Mouse (Mus musculus): ENCODE data around the gene Vdac1.
"Not testable (repeated sequence)": the region's sequence is repeated elsewhere in the genome, so short reads cannot be mapped to it uniquely, and the experiment has no call there.

The Vdac1 gene

DNA sequence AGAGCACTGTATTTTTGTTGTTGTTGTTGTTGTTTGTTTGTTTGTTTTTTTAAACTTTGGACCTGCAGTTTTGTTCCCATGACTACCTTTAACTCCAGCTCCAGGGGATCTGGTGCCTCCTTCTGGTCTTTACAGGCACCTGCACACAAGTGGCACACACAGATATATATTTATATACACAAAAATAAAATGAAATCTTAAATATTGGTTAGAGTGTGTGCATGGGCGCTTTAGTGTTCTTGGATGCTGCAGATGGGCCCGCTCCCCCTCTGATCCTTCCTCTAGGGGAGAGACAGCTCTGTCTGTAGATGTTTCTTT, 9.4 kb downstream of the Vdac1 start:
- intact Hi-C loops (cut with DNase I) = no loop called here

- intact Hi-C loops (cut with DNase I) = no loop called here
These were observed 9.9 kb downstream of the Vdac1 start for GRCm38 (mm10) chr11:52370538-52370937.

GRCm38 (mm10) chr11:52373841-52374240, 13.2 kb downstream of the Vdac1 start:
- intact Hi-C loops (cut with DNase I) = no loop called here

DNA sequence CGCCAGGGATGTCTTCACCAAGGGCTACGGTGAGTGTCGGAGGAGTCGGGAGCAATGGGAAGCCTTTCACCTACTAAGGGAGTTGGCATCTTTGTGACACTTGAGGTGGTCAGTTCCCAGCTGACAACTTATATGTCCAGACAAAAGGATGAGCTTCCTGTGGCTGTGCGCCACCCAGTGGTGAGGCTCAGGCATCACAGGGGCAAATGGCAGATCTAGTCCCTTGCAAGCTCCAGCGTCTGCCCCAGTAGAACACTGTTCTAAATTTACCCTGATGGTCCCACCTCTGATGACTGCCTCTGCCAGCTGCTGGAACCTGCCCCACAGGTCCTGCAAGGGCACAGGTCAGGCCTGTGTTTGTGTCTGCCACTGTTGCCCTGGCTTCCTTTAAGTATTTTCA, 13.7 kb downstream of the Vdac1 start:
- intact Hi-C loops (cut with DNase I) = no loop called here

DNA sequence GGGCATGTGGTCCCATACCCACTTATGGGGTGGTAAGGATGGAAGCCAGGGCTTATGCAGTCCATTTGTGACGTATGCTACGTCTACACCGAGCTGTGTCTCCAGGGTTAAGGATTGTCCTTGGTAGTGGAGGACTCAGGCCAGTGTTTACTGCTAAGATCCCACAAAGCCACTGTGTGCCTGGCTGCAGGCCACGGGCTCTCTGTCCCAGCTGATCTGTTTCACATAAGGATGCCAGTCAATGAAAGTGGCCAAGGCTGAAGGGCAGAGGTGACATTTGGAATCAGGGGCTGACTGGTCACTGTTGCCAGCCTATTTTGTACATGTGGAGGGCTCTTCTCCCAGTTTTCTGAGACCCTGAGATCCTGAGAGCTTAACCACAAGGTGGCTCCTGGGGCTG, 16.9 kb downstream of the Vdac1 start:
- intact Hi-C loops (cut with DNase I) = no loop called here

GRCm38 (mm10) chr11:52379241-52379640, 18.6 kb downstream of the Vdac1 start:
- intact Hi-C loops (cut with DNase I) = no loop called here

DNA sequence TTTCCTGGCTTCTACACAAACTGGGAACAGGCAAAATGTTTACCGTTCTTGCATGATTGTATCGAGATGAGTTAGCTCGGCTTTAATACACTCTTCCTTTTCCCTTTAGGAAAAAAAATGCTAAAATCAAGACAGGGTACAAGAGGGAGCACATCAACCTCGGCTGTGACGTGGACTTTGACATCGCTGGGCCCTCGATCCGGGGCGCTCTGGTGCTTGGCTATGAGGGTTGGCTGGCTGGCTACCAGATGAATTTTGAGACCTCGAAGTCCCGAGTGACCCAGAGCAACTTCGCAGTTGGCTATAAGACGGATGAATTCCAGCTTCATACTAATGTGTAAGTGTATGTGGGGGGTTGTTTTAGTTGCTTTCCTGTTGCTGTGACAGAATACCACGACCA, 23.1 kb downstream of the Vdac1 start:
- intact Hi-C loops (cut with DNase I) = no loop called here

DNA sequence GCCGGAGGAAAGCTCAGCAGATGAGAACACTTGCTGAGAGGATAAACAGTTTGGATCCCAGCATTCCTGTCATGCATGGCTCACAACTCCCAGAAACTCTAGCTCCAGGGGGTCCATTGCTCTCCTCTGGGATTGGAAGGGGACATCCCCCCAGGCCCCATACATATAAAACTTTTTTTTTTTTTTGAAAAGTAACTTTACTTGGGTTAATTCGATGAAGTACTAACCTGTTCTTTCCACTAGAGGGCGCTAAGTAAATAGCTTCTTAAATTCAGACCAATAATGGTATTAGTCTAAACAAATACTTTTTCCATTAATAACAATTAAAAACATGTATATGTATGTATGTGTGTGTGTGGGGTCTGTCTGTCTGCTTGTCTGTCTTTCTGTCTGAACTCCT, 24.0 kb downstream of the Vdac1 start:
- intact Hi-C loops (cut with DNase I) = no loop called here

DNA sequence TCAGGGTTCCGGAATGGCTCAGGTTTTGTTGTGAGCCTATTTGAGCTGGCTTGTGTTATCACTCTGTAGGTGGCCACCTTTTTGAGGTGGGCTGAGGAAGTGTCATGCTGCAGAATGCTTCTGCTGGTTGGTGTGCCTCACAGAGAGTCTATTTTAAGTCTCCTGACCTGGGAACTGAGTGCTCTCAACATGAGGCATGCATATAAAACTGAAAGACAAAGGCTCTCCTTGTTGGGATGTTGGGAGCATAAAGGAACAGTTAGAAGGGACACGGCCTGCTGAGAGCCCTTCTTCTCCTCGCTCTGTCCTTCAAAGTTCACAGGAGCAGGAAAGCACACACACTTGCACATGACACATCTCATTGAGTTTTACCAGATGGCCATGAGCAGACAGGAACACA, 26.2 kb downstream of the Vdac1 start:
- intact Hi-C loops (cut with DNase I) = no loop called here

DNA sequence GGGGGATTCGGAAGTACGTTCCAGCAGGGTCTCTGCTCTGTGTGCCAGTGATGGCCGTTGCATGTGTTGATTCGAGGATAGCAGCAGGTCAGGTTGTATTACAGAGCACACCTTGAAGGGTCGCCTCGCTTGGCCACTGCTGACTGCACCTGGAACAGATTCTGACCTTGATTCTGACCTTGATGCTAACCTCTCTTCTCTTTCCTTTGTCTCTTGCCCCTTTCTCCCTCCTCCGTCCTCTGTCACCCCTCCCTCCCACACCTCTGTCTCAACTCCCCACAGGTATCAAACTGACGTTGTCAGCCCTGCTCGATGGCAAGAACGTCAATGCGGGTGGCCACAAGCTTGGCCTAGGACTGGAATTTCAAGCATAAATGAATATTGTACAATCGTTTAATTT, 27.5 kb downstream of the Vdac1 start:
- intact Hi-C loops (cut with DNase I) = no loop called here

DNA sequence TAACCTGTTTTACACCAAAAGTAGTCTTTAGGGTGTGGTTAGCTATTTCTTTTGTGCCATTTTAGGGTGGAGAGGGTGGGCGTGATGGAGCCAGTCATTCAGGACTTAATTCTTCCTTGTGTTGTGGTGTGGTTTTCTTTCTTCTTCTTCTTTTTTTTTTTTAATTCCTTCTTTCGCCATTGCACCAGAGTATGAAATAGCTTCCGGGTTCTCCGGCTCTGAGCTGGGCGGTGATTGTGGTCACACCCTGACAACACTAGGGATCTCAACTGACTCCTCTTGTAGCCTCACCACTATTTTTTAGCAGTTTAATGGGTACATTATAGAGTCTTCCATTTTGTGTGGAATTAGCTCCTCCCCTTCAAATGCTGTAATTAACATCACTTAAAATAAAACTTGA, 28.3 kb downstream of the Vdac1 start:
- intact Hi-C loops (cut with DNase I) = not testable (repeated sequence)

DNA sequence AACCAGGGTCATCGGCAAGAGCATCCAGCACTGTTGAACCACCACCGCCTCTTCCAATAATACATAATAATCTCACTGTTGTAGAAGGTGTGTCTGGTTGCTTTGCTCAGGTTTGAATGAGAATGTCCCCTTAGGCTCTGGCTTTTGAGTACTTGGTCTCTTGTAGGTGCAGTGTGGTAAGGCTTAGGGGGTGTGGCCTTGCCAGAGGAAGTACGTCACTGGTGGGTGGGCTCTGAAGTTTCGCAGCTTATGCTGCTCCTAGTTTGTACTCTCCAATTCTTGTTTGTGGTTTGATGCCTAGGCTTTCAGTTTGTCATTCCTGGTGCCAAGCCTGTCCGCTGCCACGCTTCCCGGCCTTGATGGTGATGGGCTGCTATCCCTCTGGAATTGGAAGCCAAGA, 29.3 kb downstream of the Vdac1 start:
- intact Hi-C loops (cut with DNase I) = no loop called here

- intact Hi-C loops (cut with DNase I) = no loop called here
These were observed 33.8 kb downstream of the Vdac1 start for GRCm38 (mm10) chr11:52394494-52394893.

DNA sequence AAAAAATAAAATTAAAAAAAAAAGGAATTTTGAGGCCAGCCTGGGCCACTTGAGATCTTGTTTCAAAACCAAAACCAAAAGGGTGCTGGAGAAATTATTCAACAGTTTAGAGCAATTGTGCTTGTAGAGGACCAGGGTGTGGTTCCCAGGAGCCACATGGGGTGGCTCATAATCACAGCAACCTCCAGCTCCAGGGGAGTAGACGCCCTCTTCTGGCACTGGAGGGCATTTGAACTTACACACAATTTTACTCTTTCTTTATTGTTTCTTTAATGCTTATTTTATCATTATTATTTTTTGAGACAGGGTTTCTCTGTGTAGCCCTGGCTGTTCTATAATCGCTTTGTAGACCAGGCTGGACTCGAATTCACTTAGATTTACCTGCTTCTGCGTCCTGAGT, 34.7 kb downstream of the Vdac1 start:
- intact Hi-C loops (cut with DNase I) = no loop called here

DNA sequence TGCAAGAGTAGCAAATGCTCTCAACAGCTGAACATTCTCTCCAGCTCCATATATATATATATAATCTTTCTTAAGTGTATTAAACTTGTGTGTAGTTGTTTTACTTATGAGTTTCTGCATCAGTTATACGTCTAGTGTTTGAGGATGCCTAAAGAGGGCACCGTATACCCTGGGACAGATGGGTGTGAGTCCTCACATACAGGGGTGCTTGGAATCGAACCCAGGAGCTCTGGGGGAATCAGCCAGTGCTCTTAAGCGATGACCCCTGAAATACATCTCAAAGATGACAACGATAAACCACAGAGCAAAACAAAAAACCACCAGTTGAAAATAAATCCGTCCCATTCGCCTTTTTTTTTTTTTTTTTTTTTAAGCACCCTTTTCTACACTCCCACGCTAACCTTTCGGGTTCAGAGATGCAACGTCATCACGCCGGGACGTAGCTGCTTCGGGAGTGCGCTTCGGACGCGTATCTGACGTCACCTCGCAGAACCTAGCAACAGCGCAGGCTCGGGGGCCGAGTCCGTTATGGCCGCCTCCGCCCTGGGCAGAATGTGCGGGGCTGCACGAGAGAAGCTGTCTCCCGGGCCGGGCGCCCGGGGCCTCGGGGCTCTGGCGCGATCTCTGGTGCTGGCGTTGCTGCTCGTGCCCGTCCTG, 35.4 kb downstream of the Vdac1 start, which contains the start of gene 9530068E07Rik:
9530068E07Rik (plus strand) TSS at position 489 of the 657 bp plus-strand sequence.
- intact Hi-C loops (cut with DNase I) = no loop called here

GRCm38 (mm10) chr11:52396597-52397188, 36.0 kb downstream of the Vdac1 start:
- intact Hi-C loops (cut with DNase I) = no loop called here

DNA sequence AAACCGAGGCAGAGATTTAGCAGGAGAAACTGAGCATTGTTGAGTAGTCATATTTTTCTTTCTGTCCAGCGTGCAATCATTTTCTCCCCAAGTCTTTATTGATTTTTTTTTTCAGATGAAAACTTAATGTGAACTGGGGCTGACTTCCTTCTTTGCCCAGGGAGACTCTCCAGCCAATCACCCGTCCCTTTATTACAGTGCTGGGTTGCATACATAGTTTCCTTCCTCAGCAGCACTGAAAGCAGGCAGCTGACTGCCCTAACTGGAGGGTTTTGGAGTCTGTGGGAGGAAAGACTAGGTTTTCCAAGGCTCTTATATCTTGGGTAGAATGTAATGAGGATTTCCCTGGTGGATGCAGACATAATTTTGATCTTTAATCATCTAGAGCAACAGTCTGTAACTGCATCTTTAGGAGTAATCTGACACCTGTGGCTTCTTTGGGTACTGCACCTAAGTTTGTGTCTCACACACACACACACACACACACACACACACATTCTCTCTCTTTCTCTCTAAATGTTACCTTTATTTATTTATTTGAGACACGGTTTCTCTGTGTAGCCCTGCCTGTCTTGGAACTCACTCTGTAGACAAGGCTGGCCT, 36.8 kb downstream of the Vdac1 start:
- intact Hi-C loops (cut with DNase I) = no loop called here

DNA sequence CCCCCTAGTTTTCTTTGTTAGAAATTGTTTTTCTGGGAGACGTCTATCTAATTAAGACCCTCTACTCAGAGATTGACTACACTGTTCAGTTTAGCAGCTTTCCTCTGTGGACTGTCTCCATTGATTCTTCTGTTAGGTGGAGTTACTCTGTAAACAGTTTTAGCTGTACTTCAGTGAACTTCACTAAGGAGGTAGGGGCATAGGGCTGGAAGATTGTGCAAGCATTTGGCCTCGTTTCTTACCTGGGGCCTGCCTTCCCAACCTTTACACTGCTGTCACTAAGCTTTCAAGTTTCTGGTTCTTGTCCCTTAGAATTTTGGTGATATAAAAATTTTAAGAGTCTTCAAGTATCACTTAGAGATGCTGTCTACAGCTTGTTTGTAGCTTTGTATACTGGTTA, 40.8 kb downstream of the Vdac1 start:
- intact Hi-C loops (cut with DNase I) = no loop called here

DNA sequence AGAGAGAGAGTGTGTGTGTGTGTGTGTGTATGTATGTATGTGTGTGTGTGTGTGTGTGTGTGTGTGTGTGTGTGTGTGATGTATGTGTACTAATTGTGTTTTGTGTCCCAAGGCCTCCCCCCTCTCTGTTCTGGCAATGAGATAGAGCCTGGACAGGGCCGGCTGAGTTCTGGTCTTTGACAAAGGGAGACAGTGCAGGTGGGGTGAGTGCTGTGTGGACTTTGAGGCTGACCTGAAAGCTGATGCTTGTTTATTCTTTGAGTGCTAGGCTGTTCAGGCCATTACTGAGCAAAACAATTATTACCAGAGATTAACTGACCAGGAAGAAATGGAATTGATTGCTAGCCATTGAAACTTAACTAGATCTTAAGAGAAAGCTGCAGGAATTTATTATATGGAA, 41.9 kb downstream of the Vdac1 start:
- intact Hi-C loops (cut with DNase I) = no loop called here

GRCm38 (mm10) chr11:52404209-52404608, 43.5 kb downstream of the Vdac1 start:
- intact Hi-C loops (cut with DNase I) = no loop called here

DNA sequence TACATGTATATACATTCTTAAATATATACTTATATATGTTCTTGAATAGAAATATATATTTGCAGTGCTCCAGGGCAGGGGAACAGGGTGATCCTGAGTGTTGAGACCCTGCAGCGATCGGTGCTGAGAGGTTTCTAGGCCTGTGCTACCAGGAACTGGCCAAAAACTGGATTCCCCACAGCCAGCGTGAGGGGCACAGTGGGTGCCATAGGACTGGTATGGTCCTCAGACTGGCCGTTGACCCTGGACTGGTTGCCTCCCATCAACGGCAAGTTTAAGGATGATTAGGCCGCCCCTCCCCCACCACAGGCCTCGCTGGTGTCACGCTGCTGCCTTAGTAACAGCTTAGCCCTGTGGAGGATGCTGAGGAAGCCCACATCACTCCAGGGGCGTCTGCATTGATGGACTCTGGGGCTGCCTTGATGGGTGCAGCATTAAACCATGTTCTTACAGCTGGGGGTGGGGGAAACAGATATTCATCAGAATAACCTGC, 44.6 kb downstream of the Vdac1 start:
- intact Hi-C loops (cut with DNase I) = no loop called here

DNA sequence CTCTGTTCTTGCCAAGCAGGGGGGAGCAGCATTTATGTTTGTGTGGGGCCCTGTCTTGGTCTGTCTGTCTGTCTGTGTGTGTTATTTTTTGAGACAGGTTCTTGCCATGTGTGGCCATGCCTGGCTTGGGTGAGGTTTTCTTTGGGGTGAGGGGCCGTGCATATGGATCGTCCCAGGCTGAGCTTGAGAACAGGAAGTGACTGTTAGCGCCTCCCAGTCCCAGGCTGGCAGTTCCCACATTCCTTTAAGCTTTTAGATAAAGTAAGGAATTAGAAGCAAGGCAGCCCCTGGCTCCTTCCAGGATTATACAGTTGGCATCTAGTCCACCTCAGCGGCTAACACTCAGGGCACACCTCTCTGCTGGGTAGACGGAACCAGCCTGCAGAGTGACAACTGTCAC, 48.7 kb downstream of the Vdac1 start:
- intact Hi-C loops (cut with DNase I) = no loop called here

GRCm38 (mm10) chr11:52418358-52418757, 57.7 kb downstream of the Vdac1 start:
- intact Hi-C loops (cut with DNase I) = no loop called here

Measured in adrenal gland (tissue).